29 mouse cellular contexts compared by ENCODE assay signal in the genomic region with DNA sequence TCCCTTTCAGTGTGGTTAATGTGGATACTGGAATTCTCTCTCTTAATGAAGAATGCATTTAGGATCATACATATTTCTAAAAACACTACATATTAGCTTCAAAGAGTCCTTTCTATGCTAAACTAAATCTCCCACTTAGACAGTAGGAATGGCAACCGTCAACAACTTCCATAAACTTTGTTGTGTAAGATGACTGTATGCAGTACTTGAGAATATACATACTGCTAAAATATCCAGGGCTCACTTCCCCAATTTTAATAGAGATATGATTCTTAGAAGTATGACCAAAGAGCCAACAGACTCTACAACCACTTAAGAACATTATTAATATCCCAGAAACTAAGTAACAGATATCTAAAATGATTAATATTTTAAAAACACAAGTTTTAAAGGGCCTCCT.
"Had no signal": no experiment of that assay in that cellular context is flagged by ENCODE, and none has a peak within 500 bp of the region (broad histone marks: within the 10 kb centered on the region; RNA-seq: fewer than 3 reads in every experiment).

No protein-coding gene starts in this region.

- ATAC-seq: forebrain, embryonic 13.5 days; forebrain, embryonic 14.5 days; forebrain, embryonic 15.5 days; forebrain, embryonic 16.5 days; forebrain, postnatal 0 days had no signal

- H3K4me1 ChIP-seq: embryonic facial prominence, embryonic 10.5 days; embryonic facial prominence, embryonic 12.5 days; embryonic facial prominence, embryonic 13.5 days; forebrain, embryonic 10.5 days; forebrain, embryonic 12.5 days had no signal

- DNase-seq: cerebellum, adult 2 months; cerebellum, adult 8-10 months; cerebellum, adult 9-10 months; cerebellum, adult 9-11 months; cerebellum, postnatal 10 days; cerebellum, postnatal 14 days; cerebellum, postnatal 25 days; cerebellum, postnatal 36 days; embryo, embryonic 11 days; forebrain, postnatal 0 days; gastrocnemius, adult 2 months; gastrocnemius, postnatal 10 days; gastrocnemius, postnatal 14 days; gastrocnemius, postnatal 25 days; gastrocnemius, postnatal 36 days; heart, adult 11 months; heart, adult 18-20 months; heart, adult 2 months had no signal

- H3K27me3 ChIP-seq: embryonic facial prominence, embryonic 12.5 days; embryonic facial prominence, embryonic 13.5 days; embryonic facial prominence, embryonic 15.5 days; forebrain, embryonic 12.5 days; forebrain, embryonic 13.5 days; forebrain, embryonic 15.5 days had no signal

- H3K27ac ChIP-seq: embryonic facial prominence, embryonic 10.5 days; embryonic facial prominence, embryonic 12.5 days; embryonic facial prominence, embryonic 13.5 days; embryonic facial prominence, embryonic 15.5 days; forebrain, embryonic 10.5 days; forebrain, embryonic 12.5 days; forebrain, embryonic 13.5 days; forebrain, embryonic 15.5 days; gastrocnemius, adult 2 months; heart, adult 2 months had no signal

- H3K4me2 ChIP-seq: embryonic facial prominence, embryonic 12.5 days; embryonic facial prominence, embryonic 13.5 days; embryonic facial prominence, embryonic 15.5 days; forebrain, embryonic 12.5 days; forebrain, embryonic 13.5 days; forebrain, embryonic 15.5 days had no signal

- H3K9me3 ChIP-seq: embryonic facial prominence, embryonic 10.5 days; embryonic facial prominence, embryonic 12.5 days; embryonic facial prominence, embryonic 13.5 days; embryonic facial prominence, embryonic 15.5 days; forebrain, embryonic 10.5 days; forebrain, embryonic 12.5 days; forebrain, embryonic 13.5 days; forebrain, embryonic 15.5 days had no signal

- H3K9ac ChIP-seq: embryonic facial prominence, embryonic 12.5 days; embryonic facial prominence, embryonic 13.5 days; embryonic facial prominence, embryonic 15.5 days; forebrain, embryonic 12.5 days; forebrain, embryonic 13.5 days; forebrain, embryonic 15.5 days; forebrain, postnatal 0 days had no signal

- H3K4me3 ChIP-seq: embryonic facial prominence, embryonic 10.5 days; embryonic facial prominence, embryonic 12.5 days; embryonic facial prominence, embryonic 13.5 days; embryonic facial prominence, embryonic 15.5 days; erythroblast, embryonic 14.5 days; forebrain, embryonic 10.5 days; forebrain, embryonic 12.5 days; forebrain, embryonic 13.5 days; forebrain, embryonic 15.5 days; gastrocnemius, adult 2 months; heart, adult 2 months had no signal
